Mouse (Mus musculus) forebrain, embryonic 13.5 days (tissue): ENCODE data around the gene Macrod2. TPM values are rescaled to one million over a fixed set of nuclear protein-coding genes. Genes with fewer than 3 reads are reported as not detected.
A peak's percentile ranks its signal among the peaks of the same experiment; 100 is the strongest.

ENCODE experiments used
- ATAC-seq: fragments of 200-750 bp; cut with Nextera tagmentation; 2 replicates; pipeline ENCODE4 v1.8.0; 2017
- H3K27ac ChIP-seq: fragments of 300-500 bp; sonication (generic); 2 replicates; pipeline ENCODE4 v1.5.1; 2015; ENCODE audit warnings: inconsistent platforms, mild to moderate bottlenecking, moderate library complexity
- H3K27me3 ChIP-seq: fragments of 300-500 bp; sonication (generic); 2 replicates; pipeline ENCODE4 v1.6.1; 2015; ENCODE audit warnings: mild to moderate bottlenecking, inconsistent platforms
- H3K36me3 ChIP-seq: fragments of 300-500 bp; sonication (generic); 2 replicates; pipeline ENCODE4 v1.6.1; 2015; ENCODE audit warnings: mild to moderate bottlenecking, inconsistent platforms; ENCODE audit not compliant: poor library complexity, severe bottlenecking
- H3K4me1 ChIP-seq: fragments of 300-500 bp; sonication (generic); 2 replicates; pipeline ENCODE4 v1.6.1; 2015; ENCODE audit warnings: inconsistent platforms
- H3K4me2 ChIP-seq: fragments of 300-500 bp; sonication (generic); 2 replicates; pipeline ENCODE4 v1.6.1; 2015; ENCODE audit warnings: inconsistent platforms, mild to moderate bottlenecking, moderate library complexity
- H3K4me3 ChIP-seq: fragments of 300-500 bp; sonication (generic); 2 replicates; pipeline ENCODE4 v1.5.1; 2015; ENCODE audit warnings: mild to moderate bottlenecking, inconsistent platforms
- H3K9ac ChIP-seq: fragments of 300-500 bp; sonication (generic); 2 replicates; pipeline ENCODE4 v1.6.1; 2015; ENCODE audit warnings: mild to moderate bottlenecking, inconsistent platforms
- H3K9me3 ChIP-seq: fragments of 300-500 bp; sonication (generic); replicated peaks from 2 replicates; pipeline ENCODE4 v1.6.1; 2016; ENCODE audit warnings: inconsistent platforms
- WGBS: fragments of 180-500 bp; shearing (Covaris S2); methylation state at CpG from one replicate; pipeline ENCODE4 v1.1.7; 2015; 5-methylcytosine and 5-hydroxymethylcytosine counted together
- polyA plus RNA-seq: library from polyadenylated mRNA; unstranded; fragments of >200 nt; fragmentation: Nextera tagmentation; extraction: Ambion mirVana; gene quantifications from 2 replicates; pipeline ENCODE4 v1.2.1, GENCODE M21; 2015

Gene Macrod2
- polyA plus RNA-seq, 1 experiment from 2014 or later: 73.5 TPM

GRCm38 (mm10) chr2:141507929-141508897 is 1113.1 kb downstream of the Macrod2 start:
- Histone ChIP-seq H3K27me3 (no peaks in the 10 kb centered on the region), H3K4me2 (no peak overlapping the region), H3K9me3 (no peaks in the 10 kb centered on the region), H3K4me3 (no peak overlapping the region), H3K36me3 (no peaks in the 10 kb centered on the region), H3K4me1 (peaks cover 13% of the 10 kb centered on the region), H3K27ac (no peak overlapping the region; the same call in 1 of the 2 replicates), H3K9ac (no peak overlapping the region; the same call in 1 of the 2 replicates)
- 40% methylated on average over 9 of the region's 9 CpGs for WGBS
- peak; percentile 95 for ATAC-seq

- Histone ChIP-seq H3K36me3 (no peaks in the 10 kb centered on the region), H3K27ac (no peak overlapping the region), H3K4me3 (no peak overlapping the region), H3K4me2 (no peak overlapping the region), H3K9me3 (no peaks in the 10 kb centered on the region), H3K4me1 (peaks cover 6% of the 10 kb centered on the region; the same call in 1 of the 2 replicates), H3K27me3 (no peaks in the 10 kb centered on the region), H3K9ac (no peak overlapping the region)
- peak; percentile 63; the same call in 1 of the 2 replicates for ATAC-seq
- 46% methylated on average over 3 of the region's 3 CpGs for WGBS
Observed at GRCm38 (mm10) chr2:141514976-141515375, 1119.9 kb downstream of the Macrod2 start.

- ATAC-seq: no peak
- H3K27ac ChIP-seq: no peak overlapping the region
- WGBS: 68% methylated on average over 4 of the region's 4 CpGs
- H3K9me3 ChIP-seq: no peaks in the 10 kb centered on the region
- no peak overlapping the region for H3K4me2 ChIP-seq
- no peaks in the 10 kb centered on the region for H3K36me3 ChIP-seq
- no peaks in the 10 kb centered on the region for H3K27me3 ChIP-seq
- H3K4me1 ChIP-seq: no peaks in the 10 kb centered on the region
- no peak overlapping the region for H3K9ac ChIP-seq
- H3K4me3 ChIP-seq: no peak overlapping the region
Observed at GRCm38 (mm10) chr2:141522081-141522480, 1127.0 kb downstream of the Macrod2 start.

- H3K4me1 ChIP-seq: no peaks in the 10 kb centered on the region
- H3K9ac ChIP-seq: no peak overlapping the region
- H3K27me3 ChIP-seq: no peaks in the 10 kb centered on the region
- ATAC-seq: no peak
- H3K4me2 ChIP-seq: no peak overlapping the region
- no peak overlapping the region for H3K4me3 ChIP-seq
- H3K36me3 ChIP-seq: no peaks in the 10 kb centered on the region
- no peaks in the 10 kb centered on the region for H3K9me3 ChIP-seq
- no peak overlapping the region for H3K27ac ChIP-seq
Observed at GRCm38 (mm10) chr2:141545877-141546276, 1150.8 kb downstream of the Macrod2 start.

GRCm38 (mm10) chr2:141551701-141552100 is 1156.6 kb downstream of the Macrod2 start:
- Histone ChIP-seq H3K4me1 (0 out of 2 replicates have a peak, but pooled peaks cover 4% of the 10 kb centered on the region), H3K36me3 (no peaks in the 10 kb centered on the region), H3K27ac (no peak overlapping the region), H3K9me3 (no peaks in the 10 kb centered on the region), H3K4me2 (no peak overlapping the region), H3K4me3 (no peak overlapping the region), H3K9ac (no peak overlapping the region), H3K27me3 (no peaks in the 10 kb centered on the region)
- no peak for ATAC-seq
- 100% methylated on average over 1 of the region's 1 CpGs for WGBS

- 75% methylated on average over 2 of the region's 2 CpGs for WGBS
Observed at GRCm38 (mm10) chr2:141556747-141557146, 1161.6 kb downstream of the Macrod2 start.

GRCm38 (mm10) chr2:141558242-141558827 is 1163.2 kb downstream of the Macrod2 start:
- H3K9ac ChIP-seq: no peak overlapping the region
- H3K36me3 ChIP-seq: no peaks in the 10 kb centered on the region
- H3K4me3 ChIP-seq: no peak overlapping the region
- ATAC-seq: no peak
- no peaks in the 10 kb centered on the region for H3K27me3 ChIP-seq
- WGBS: 93% methylated on average over 1 of the region's 1 CpGs
- H3K4me2 ChIP-seq: no peak overlapping the region
- no peaks in the 10 kb centered on the region for H3K9me3 ChIP-seq
- H3K27ac ChIP-seq: no peak overlapping the region
- peaks cover 11% of the 10 kb centered on the region for H3K4me1 ChIP-seq

More at GRCm38 (mm10) chr2:141556747-141557146, 1161.6 kb downstream of the Macrod2 start:
- Histone ChIP-seq H3K36me3 (no peaks in the 10 kb centered on the region), H3K4me3 (no peak overlapping the region), H3K27me3 (no peaks in the 10 kb centered on the region), H3K4me1 (peaks cover 11% of the 10 kb centered on the region), H3K4me2 (no peak overlapping the region), H3K9me3 (no peaks in the 10 kb centered on the region), H3K27ac (no peak overlapping the region), H3K9ac (no peak overlapping the region)
- no peak for ATAC-seq

GRCm38 (mm10) chr2:141565986-141566385 is 1170.9 kb downstream of the Macrod2 start:
- Histone ChIP-seq H3K36me3 (no peaks in the 10 kb centered on the region), H3K4me1 (no peaks in the 10 kb centered on the region), H3K9me3 (no peaks in the 10 kb centered on the region), H3K4me2 (no peak overlapping the region), H3K4me3 (no peak overlapping the region), H3K27me3 (no peaks in the 10 kb centered on the region), H3K9ac (no peak overlapping the region), H3K27ac (no peak overlapping the region)
- ATAC-seq: no peak
- 76% methylated on average over 3 of the region's 3 CpGs for whole genome bisulfite sequencing

GRCm38 (mm10) chr2:141571360-141571759 is 1176.3 kb downstream of the Macrod2 start:
- Histone ChIP-seq H3K36me3 (no peaks in the 10 kb centered on the region), H3K9me3 (no peaks in the 10 kb centered on the region), H3K4me1 (peaks cover 8% of the 10 kb centered on the region), H3K27me3 (no peaks in the 10 kb centered on the region), H3K9ac (no peak overlapping the region), H3K4me3 (no peak overlapping the region), H3K4me2 (no peak overlapping the region), H3K27ac (no peak overlapping the region)
- no peak for ATAC-seq
- WGBS: 72% methylated on average over 3 of the region's 3 CpGs

- Histone ChIP-seq H3K4me1 (peaks cover 14% of the 10 kb centered on the region), H3K9ac (no peak overlapping the region), H3K9me3 (no peaks in the 10 kb centered on the region), H3K4me3 (no peak overlapping the region), H3K4me2 (no peak overlapping the region), H3K27ac (no peak overlapping the region), H3K27me3 (no peaks in the 10 kb centered on the region), H3K36me3 (no peaks in the 10 kb centered on the region)
- no peak for ATAC-seq
Observed at GRCm38 (mm10) chr2:141578206-141578605, 1183.1 kb downstream of the Macrod2 start.

GRCm38 (mm10) chr2:141582431-141582830 is 1187.3 kb downstream of the Macrod2 start:
- no peak overlapping the region for H3K9ac ChIP-seq
- no peak overlapping the region for H3K4me2 ChIP-seq
- no peaks in the 10 kb centered on the region for H3K36me3 ChIP-seq
- no peaks in the 10 kb centered on the region for H3K9me3 ChIP-seq
- no peak overlapping the region for H3K27ac ChIP-seq
- peaks cover 9% of the 10 kb centered on the region for H3K4me1 ChIP-seq
- WGBS: 62% methylated on average over 3 of the region's 3 CpGs
- no peak for ATAC-seq
- no peaks in the 10 kb centered on the region for H3K27me3 ChIP-seq
- no peak overlapping the region for H3K4me3 ChIP-seq

- Histone ChIP-seq H3K4me3 (no peak overlapping the region), H3K36me3 (no peaks in the 10 kb centered on the region), H3K27me3 (no peaks in the 10 kb centered on the region), H3K9me3 (no peaks in the 10 kb centered on the region), H3K9ac (no peak overlapping the region), H3K4me1 (peaks cover 9% of the 10 kb centered on the region), H3K27ac (no peak overlapping the region), H3K4me2 (no peak overlapping the region)
- no peak for ATAC-seq
- 16% methylated on average over 4 of the region's 4 CpGs for WGBS
Observed at GRCm38 (mm10) chr2:141582933-141583332, 1187.8 kb downstream of the Macrod2 start.
